Mouse (Mus musculus) right cerebral cortex, adult 2 months (tissue): ENCODE results near the gene Inhbb.

Experiments
- DNase-seq, 2 experiments: peaks; one replicate each; pipeline ENCODE4 v3.0.0; 2021 to 2022; ENCODE audit warnings: low spot score in 2 of 2

Gene Inhbb

DNA sequence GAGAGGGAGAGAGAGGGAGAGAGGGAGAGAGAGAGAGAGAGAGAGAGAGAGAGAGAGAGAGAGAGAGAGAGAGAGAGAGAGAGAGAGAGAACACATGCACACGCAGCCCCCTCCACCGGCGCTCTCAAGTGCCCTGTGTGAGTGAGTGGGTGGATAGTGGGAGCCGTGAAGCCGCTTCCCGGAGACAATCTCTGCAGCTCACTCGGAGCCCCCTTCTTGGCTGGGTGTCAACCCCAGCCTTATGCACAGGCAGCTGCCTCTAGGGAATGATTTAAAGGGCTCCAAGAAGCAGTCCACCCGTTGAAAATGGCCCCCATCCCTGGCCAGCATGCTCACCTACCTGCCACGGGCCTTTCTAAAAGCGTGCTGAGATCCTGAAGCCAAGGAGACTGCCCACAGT is 38.1 kb downstream of the Inhbb start:
- DNase-seq, result peak; percentile 52 to 63

- DNase-seq, result peak; percentile 78
Observed at GRCm38 (mm10) chr1:119380609-119381008, 41.4 kb downstream of the Inhbb start.

GRCm38 (mm10) chr1:119375376-119375775 is 46.7 kb downstream of the Inhbb start:
- DNase-seq, result no peak

DNA sequence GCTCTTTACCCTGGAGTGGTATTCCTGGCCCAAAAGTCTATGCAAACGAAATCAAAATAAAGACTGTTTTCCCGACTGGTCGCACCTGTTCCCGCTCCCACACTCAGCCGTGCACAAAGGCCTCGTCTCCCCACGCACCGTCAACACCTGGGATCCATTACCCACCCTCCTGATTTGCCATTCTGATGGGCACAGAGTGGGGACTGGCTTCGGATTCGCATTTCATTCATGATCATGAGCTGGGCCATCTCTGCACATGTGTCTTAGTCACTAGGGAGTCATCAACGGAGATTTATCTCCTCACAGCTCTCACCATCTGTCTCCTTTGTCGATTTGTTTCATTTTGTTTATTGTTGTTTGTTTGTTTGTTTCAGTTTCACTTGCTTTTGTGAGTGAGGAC is 54.5 kb downstream of the Inhbb start:
- DNase-seq, result no peak

- DNase-seq, result no peak
Observed at GRCm38 (mm10) chr1:119366315-119366714, 55.7 kb downstream of the Inhbb start.
